Mouse (Mus musculus): ENCODE data around the gene Vps45. TPM values are rescaled to one million over a fixed set of nuclear protein-coding genes. Genes with fewer than 3 reads are reported as not detected.

Gene Vps45
- total RNA-seq, 2 experiments from 2014 or later: 34.3 to 37.3 TPM

DNA sequence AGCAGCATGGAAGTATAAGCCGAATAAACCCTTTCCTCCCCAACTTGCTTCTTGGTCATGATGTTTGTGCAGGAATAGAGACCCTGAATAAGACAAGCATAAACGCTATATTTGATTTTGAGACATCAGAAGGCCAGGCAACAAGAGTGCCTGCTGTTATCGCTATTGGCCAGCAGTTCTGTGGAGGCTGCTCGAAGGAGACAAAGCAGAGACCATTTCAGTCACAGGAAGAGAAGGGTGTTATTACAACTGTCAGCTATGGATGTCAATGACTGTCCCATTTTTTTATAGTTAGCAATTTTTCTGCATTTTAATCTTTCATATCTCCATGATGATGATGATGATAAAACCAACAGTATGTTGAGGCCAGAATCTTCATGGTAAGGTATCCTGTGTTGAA is 23.4 kb upstream of the Vps45 start:
- no peak for DNase-seq (ENCODE audit: low spot score in 2 of 2)
- intact Hi-C loops (cut with DNase I): no loop called here

DNA sequence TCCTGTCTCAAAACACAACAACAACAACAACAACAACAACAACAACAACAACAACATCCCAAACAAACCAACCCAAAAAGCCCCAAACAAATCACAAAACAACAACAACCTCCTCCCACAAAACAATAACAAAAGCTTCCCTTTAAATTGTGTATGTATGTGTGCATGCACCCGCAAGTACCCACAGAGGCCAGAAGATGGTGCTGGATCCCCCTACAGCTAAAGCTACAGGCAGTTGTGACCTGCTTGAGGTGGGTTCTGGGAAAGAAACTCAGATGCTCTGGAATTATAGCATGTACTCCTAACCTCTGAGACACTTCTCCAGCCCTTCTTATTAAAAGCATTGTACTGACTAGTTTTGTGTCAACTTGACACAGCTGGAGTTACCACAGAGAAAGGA is 22.7 kb upstream of the Vps45 start:
- intact Hi-C loops (cut with DNase I): no loop called here

DNA sequence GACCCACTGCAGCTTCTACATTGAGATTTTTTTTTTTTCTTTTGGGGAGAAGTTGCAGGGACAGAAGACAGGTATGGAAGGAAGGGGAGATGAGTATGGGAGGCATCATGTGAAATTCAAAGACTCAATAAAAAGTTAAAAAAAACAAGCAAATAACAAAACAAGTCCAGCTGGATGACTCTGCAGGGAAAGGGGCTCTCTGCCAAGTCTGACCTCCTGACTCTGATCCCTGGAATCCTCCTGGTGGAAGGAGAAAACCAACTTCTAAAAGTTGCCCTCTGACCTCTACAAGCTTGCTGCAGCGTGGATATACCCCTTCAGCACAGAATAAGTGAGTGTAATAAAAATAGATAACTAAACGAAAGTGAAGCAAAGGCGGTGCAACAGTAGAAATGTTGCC is 20.4 kb upstream of the Vps45 start:
- no peak for DNase-seq (ENCODE audit: low spot score in 2 of 2)
- intact Hi-C loops (cut with DNase I): no loop called here

More for the DNA sequence above, 22.7 kb upstream of the Vps45 start:
- no peak for DNase-seq (ENCODE audit: low spot score in 2 of 2)

DNA sequence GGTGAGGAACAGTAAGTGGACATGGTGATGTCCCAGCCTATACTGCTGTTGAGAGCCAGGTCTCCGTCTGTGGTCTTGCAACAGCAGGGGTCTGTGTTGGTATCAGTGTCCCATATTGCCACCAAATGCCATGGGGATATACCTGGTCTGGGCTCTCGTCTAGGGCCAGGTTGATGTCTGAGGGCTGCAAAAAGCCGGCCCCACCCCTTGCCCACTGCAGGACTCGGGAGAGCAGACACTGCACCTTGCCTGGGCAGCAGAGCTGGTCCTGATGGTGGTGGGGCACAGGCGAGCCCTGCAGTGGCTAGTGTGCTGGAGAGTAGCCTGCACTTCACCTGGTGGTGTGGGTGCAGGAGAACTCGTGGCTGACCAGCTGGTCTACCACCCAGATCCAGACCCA is 19.8 kb upstream of the Vps45 start:
- intact Hi-C loops (cut with DNase I): no loop called here
- DNase-seq (ENCODE audit: low spot score in 2 of 2): no peak

DNA sequence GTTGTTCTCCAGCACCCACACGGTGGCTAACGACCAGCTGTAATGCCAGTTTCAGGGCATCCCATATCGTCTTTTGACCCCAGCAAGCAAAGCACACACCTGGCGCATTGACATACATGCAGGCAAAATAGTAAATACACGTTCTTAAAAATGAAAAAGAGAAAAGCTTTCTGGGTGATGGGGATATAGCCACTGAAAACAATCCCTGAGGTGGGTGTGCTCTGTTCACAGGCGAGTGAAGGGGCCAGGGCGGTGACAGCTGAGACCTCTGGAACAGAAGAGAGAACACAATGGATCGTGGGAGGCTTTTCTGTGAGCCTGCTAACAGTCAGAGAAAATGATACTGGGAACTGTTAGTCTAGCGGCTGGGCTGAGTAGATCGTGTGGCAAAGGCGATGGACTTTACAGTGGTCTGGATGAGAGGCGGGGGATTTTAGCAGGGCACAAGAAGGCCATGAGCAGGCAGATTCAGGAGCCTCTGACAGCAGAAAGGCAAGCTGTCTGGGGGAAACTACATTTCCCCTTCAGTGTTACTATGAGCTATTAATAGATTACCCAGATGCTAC is 14.7 kb upstream of the Vps45 start:
- DNase-seq (ENCODE audit: low spot score in 2 of 2): no peak
- intact Hi-C loops (cut with DNase I): no loop called here

DNA sequence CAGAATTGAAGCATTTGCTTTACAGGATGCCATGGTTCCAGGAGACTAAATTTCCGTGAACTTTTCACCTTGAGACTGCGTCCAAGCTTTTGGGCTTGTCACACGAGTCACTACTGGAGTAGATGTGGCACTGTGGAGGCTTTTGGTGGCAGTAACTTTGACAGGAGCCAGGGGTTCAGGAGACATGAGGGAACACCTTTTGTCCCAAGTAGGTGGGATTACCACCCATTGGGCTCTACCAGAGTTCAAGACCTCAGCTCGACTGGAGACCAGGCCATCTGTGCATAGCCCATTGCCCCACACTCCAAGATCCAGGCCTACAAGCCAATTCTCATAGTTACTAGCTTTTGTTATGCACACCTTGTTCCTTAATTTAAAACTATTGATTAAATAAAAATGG is 12.0 kb upstream of the Vps45 start:
- intact Hi-C loops (cut with DNase I): no loop called here
- DNase-seq (ENCODE audit: low spot score in 2 of 2): no peak

DNA sequence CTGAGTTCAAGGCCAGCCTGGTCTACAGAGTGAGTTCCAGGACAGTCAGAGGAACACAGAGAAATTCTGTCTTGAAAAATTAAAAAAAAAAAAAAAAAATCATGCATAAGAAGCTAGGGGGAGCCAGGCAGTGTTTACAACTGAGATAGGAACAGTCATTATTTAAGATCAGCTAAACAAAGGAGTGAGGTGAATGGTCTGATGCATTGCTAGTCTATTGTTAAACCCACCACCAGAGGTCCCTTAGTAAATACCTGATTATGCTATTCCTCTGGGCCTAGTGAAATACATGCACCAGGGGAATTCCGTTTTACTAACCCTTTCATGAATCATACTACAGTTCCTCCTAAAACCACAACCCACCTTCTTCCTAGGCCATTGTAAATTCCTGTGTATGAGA is 11.3 kb upstream of the Vps45 start:
- intact Hi-C loops (cut with DNase I): loop anchor here (10.0 kb wide), 1 partner anchor 155 kb away; the partner anchor contains the start of genes Hist2h2ac and Hist2h2be

DNA sequence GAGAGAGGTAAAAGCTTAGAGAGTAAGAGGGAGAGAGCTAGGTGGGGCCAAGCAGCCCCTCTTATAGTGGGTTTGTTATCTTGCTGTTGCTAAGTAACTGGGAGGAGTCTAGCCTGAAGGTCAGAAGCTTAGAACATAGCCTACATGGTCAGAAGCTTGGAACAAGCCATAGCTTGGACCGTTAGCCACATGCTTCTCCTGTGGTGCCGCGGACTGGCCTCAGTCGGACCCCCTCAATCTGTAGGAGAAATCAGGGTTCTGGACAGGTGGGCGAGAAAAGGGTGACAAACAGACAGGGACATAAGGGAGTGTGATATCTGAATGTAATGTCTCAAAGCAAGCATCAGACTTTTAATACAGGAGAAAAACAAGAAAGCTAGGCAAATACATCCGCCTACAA is 10.8 kb upstream of the Vps45 start:
- DNase-seq (ENCODE audit: low spot score in 2 of 2): no peak

More for the DNA sequence above, 11.3 kb upstream of the Vps45 start:
- DNase-seq (ENCODE audit: low spot score in 2 of 2): no peak

DNA sequence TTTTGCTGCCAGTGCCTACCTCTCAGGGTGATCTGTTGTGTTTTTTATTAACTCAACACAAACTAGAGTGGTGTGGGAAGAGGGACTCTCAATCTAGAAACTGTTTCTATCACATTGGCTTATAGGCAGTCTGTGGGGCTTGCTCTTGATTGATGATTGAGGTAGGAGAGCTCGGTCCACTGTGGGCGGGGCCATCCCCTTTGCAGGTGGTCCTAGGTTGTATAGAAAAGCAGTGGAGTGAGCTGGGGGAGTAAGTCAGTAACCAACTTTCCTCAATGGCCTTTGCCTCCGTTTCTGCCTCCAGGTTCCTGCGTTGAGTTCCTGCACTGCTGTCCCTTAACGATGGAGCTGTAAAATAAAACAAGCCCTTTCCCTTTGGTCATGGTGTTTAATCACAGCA is 8.5 kb upstream of the Vps45 start:
- intact Hi-C loops (cut with DNase I): loop anchor here (2.0 to 10.0 kb wide), 2 partner anchors 82 to 158 kb away; partner anchors contain the start of genes Hist2h2ac and Hist2h2be
- no peak for DNase-seq (ENCODE audit: low spot score in 2 of 2)

More for the DNA sequence above, 10.8 kb upstream of the Vps45 start:
- intact Hi-C loops (cut with DNase I): loop anchor here (10.0 kb wide), 1 partner anchor 156 kb away; the partner anchor contains the start of genes Hist2h2ac and Hist2h2be

DNA sequence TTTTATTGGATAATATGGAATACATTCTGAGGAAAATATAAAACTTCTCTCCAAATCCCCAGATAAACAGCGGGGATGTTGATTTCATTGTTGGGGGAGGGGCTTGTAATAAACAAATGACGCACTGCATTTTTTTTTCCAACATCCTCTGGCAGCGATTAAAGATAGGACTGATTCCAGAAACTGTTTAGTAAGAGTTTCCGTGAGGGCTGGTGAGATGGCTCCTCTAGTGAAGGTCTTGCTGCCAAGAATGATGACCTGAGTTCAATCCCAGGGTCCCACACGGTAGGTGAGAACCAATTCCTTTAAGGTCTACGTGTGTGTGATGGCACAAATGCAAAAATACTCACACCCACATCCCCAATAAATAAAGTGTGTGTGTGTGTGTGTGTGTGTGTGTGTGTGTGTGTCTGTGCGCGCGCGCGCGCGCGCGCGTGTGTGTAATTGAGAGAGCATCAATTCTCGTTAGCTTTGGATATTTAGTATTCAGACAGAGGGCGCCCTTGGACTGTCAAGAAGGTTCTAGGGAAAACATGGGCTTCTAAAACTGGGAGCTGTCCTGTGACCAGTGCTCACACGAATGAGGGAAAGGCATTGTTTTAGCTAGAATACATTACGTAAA is 7.6 kb upstream of the Vps45 start:
- intact Hi-C loops (cut with DNase I): loop anchor here (2.0 to 10.0 kb wide), 2 partner anchors 83 to 159 kb away; partner anchors contain the start of genes Hist2h2ac and Hist2h2be
- peak; percentile 80 to 94 for DNase-seq (ENCODE audit: low spot score in 2 of 2)

DNA sequence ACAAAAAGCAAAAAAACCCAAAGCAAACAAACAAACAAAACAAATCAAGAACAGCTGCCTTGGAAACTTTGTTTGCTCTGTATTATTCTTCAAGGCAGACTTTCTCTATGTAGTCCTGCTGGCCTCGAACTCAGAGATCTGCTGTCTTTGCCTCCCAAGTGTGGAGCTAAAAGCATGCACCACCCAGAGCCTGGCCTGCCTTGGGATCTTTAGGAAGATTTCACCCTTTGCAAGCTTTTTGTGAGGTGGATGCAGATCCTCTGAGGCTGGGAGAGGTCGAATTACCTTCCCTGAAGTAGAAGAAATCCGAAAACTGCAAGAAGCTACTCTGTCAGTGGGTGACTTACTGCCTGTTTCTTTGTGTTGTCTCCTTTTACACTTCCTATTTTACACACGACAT is 6.9 kb upstream of the Vps45 start:
- no peak for DNase-seq (ENCODE audit: low spot score in 2 of 2)
- intact Hi-C loops (cut with DNase I): loop anchor here (10.0 kb wide), 1 partner anchor 160 kb away; the partner anchor contains the start of genes Hist2h2ac and Hist2h2be

DNA sequence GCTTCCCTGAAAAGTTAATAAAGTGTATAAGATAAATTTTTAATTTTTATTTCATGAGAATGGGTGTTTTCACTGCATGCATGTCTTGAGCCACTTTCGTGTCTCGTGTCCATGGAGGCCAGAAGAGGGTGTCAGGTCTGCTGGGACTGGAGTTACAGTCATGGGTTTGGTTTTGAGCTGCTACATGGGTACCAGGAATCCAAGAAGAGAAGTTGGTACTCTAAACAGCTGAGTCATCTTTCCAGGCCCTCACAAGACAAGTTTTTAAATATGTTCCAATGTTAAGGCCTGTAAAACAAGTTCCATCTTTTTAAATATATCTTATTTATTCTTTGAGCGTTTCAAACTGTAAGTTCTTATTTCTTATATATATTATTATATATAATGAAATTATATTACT is 6.0 kb upstream of the Vps45 start:
- intact Hi-C loops (cut with DNase I): loop anchor here (10.0 kb wide), 1 partner anchor 161 kb away; the partner anchor contains the start of genes Hist2h2ac and Hist2h2be
- DNase-seq (ENCODE audit: low spot score in 2 of 2): no peak

DNA sequence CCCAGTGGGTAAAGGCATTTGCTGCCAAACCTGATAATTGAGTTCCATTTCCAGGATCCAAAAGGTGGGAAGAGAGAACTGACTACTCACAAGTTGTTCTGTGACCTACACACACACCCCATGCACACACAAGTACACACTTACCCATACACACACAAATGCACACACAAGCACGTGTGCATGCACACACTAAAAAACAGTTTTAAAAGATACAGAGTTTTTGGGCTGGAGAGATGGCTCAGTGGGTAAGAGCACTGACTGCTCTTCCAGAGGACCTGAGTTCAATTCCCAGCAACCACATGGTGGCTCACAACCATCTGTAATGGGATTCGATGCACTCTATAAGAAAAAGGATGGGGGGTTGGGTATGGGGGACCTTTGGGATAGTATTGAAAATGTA is 5.0 kb upstream of the Vps45 start:
- intact Hi-C loops (cut with DNase I): loop anchor here (10.0 kb wide), 1 partner anchor 162 kb away; the partner anchor contains the start of genes Hist2h2ac and Hist2h2be
- DNase-seq (ENCODE audit: low spot score in 2 of 2): no peak

DNA sequence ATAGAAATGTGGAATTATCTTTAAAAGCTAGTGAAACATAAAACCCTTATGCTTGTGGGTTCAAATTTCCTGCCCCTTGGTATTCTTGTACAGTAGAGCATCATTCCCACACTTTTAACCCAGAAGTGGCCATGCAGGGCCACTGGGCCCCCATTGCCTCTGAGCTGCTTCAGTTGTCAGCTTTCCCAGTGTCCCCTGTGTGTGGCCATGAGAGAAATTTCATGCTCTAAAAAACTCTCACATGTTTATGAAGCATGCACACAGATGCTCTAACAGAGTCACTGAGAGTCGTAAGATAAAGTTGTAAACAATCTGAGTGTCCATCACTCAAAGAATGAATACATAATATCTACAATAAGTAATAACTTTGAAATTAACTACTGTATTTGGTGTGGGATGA is 1.9 kb upstream of the Vps45 start:
- intact Hi-C loops (cut with DNase I): loop anchor here (10.0 kb wide), 1 partner anchor 165 kb away; the partner anchor contains the start of genes Hist2h2ac and Hist2h2be

DNA sequence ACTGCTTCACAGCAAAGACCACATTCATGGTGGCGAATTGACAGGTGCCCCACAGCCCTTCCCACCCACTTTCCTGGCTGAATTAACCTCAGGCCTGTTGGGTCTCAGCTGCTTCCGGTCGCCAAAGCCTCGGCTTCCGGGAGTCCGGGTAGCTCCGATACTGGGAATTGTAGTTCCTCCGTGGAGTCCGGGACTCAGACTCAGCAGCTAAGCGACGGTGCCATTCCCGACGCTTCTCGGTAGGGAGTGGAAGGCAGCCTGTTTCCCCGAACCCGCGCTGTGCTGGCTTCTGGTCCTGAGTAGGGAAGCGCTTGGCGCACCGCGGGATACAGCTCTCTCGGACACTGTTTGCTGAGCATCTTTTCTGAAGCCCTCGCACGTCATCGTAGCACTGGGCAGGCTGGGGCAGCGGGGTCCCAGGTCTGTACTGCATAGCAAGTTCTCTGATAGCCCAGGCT is 490 bp downstream of the Vps45 start:
- intact Hi-C loops (cut with DNase I): loop anchor here (10.0 kb wide), 1 partner anchor 173 kb away; the partner anchor contains the start of gene Ciart
- peak; percentile 90 to 91 for DNase-seq (ENCODE audit: low spot score in 2 of 2)

More for the DNA sequence above, 1.9 kb upstream of the Vps45 start:
- no peak for DNase-seq (ENCODE audit: low spot score in 2 of 2)

DNA sequence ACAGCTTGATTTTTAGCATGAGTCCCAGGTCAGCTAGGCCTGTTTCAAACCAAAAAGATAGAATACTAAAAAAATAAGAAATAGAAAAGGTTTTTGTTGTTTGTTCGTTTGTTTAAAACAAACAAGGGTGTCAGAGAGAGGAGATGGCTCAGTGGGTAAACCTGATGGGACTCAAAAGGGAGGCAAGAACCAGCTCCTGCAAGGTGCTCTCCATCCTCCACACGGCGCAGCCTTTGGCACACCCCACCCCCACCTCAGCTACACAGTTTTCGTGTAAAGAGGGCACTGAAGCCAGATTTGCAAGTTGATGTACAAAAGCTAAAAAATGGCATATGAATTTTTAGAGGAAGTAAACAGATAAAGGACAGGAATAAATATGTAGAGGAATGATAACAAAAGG is 2.2 kb downstream of the Vps45 start:
- intact Hi-C loops (cut with DNase I): loop anchor here (10.0 kb wide), 1 partner anchor 171 kb away; the partner anchor contains the start of gene Ciart
- no peak for DNase-seq (ENCODE audit: low spot score in 2 of 2)

DNA sequence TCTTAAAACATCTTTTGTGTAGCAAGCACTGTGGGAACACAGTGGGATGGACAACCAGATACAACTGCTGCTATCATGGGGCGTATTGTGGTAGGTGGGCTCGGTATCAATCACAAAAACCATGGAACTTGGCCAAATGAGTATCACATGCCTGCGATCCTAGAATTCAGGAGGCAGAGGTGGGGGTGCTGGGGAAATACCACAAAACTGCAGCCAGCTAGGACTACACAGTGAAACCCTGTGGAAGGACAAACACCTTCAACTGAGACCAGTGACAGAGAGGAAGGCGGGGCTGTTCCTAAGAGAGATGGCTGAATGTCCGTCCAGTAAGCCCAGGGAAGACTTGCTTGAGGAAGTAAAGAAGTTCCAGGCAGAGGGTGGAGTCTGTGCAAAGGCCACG is 3.0 kb downstream of the Vps45 start:
- intact Hi-C loops (cut with DNase I): loop anchor here (10.0 kb wide), 1 partner anchor 170 kb away; the partner anchor contains the start of gene Ciart
- no peak for DNase-seq (ENCODE audit: low spot score in 2 of 2)

DNA sequence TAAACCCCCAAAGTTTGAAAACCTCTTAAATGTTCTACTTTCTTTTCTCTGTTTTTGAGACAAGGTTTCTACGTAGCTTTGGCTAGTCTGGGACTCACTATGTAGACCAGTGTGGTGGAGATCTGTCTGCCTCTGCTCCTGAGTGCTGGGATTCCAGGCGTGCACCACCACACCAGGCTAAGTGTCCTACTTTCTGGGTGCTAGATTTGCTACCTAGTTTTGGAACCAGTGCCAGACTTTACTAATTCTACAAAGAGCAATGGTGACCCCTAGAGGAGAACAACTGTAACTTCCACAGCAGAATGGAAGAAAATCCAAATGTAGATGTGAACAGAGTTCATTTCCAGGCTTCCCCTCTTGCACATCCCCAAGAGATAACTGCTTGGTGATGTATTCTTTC is 6.4 kb downstream of the Vps45 start:
- peak; percentile 31 to 68 for DNase-seq (ENCODE audit: low spot score in 2 of 2)
- intact Hi-C loops (cut with DNase I): loop anchor here (1.0 to 10.0 kb wide), 2 partner anchors 87 to 167 kb away; partner anchors contain the start of gene Ciart

DNA sequence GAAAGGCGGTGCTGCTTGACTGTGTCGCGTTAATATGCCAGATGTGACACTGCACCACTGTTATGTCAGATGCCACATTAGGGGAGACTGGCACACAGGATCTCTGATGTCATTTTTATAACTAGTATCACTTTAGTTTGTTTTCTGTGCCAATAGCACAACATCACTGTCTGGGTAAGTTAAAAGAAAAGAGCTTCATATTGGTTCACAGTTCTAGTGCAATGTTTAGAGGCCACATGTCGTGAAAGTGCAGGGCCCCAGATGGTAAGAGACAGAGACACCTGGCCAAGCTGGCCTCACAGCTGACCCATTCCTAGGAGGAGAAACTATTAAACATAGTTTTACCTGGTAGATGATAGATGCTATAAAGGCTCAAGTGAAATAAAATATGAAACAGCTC is 7.1 kb downstream of the Vps45 start:
- DNase-seq (ENCODE audit: low spot score in 2 of 2): no peak
- intact Hi-C loops (cut with DNase I): loop anchor here (10.0 kb wide), 1 partner anchor 166 kb away; the partner anchor contains the start of gene Ciart

DNA sequence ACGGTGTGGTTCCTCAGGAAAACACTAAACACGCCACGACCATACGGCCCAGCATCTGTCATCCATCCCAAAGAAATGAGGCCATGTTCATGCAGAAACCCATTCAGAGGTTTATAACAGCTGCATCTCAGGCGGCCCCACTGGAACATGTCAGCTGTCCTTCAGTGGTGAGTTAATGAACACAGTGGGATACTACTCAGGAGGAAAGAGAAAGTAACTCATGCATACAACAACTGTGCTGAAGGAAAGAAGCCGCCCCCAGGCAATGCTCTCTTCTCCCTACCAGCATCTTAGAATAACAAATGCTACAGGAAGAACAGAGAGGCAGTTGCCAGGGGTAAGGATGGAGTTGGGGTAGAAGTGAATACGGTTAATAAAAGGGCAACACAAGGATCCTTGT is 7.5 kb downstream of the Vps45 start:
- DNase-seq (ENCODE audit: low spot score in 2 of 2): no peak
- intact Hi-C loops (cut with DNase I): loop anchor here (10.0 kb wide), 1 partner anchor 166 kb away; the partner anchor contains the start of gene Ciart

Measured in left cerebral cortex, postnatal 14 days (tissue).